Mouse (Mus musculus) liver, embryonic 12.5 days (tissue): ENCODE results near the gene Mfap3l. TPM values are rescaled to one million over a fixed set of nuclear protein-coding genes. Genes with fewer than 3 reads are reported as not detected.

Experiments
- polyA plus RNA-seq: library from polyadenylated mRNA; unstranded; fragments of >200 nt; fragmentation: Nextera tagmentation; extraction: Ambion mirVana; gene quantifications from 2 replicates; pipeline ENCODE4 v1.2.1, GENCODE M21; 2016

Gene Mfap3l
- polyA plus RNA-seq, 1 experiment from 2014 or later, result 0.44 TPM

Other genes starting within 250 kb of the Mfap3l start
- gene Gm10283, start 129.6 kb upstream of the Mfap3l start, polyA plus RNA-seq, result not detected in 2 replicates
- 3.4 and 5.0 TPM in 2 replicates for gene Aadat, start 126.9 kb upstream of the Mfap3l start, polyA plus RNA-seq